28 mouse cellular contexts compared by ENCODE assay signal in genomic region chr1:152526154-152526553, GRCm38 (mm10).
DNase-seq lines count a peak whose midpoint lies in the region; ATAC-seq and TF ChIP-seq lines count a peak whose summit lies in the region.
"Had no signal": no experiment of that assay in that cellular context is flagged by ENCODE, and none has a peak within 500 bp of the region (broad histone marks: within the 10 kb centered on the region; RNA-seq: fewer than 3 reads in every experiment).

No protein-coding gene starts in this region.

- H3K4me3 ChIP-seq in hindbrain, postnatal 0 days (ENCODE audit: low read length) = no peak overlapping the region
- H3K4me3 ChIP-seq in hindbrain, embryonic 13.5 days = no peak overlapping the region
- H3K4me3 ChIP-seq in heart, embryonic 13.5 days = 0 out of 2 replicates have a peak overlapping the region, but pooled peaks have one; percentile 4
- H3K4me3 ChIP-seq: forebrain, embryonic 15.5 days; hindbrain, embryonic 15.5 days; intestine, embryonic 15.5 days; liver, embryonic 13.5 days; midbrain, embryonic 12.5 days; neural tube, embryonic 13.5 days had no signal

- no peak overlapping the region for H3K27ac ChIP-seq in hindbrain, postnatal 0 days
- no peak overlapping the region for H3K27ac ChIP-seq in hindbrain, embryonic 13.5 days
- peak overlapping the region; percentile 93 for H3K27ac ChIP-seq in heart, embryonic 13.5 days (replicated peaks)
- H3K27ac ChIP-seq: hindbrain, embryonic 15.5 days; liver, embryonic 13.5 days; midbrain, embryonic 12.5 days; neural tube, embryonic 13.5 days had no signal

- no peak for ATAC-seq in hindbrain, postnatal 0 days
- ATAC-seq in hindbrain, embryonic 13.5 days (ENCODE audit: low FRiP score) = no peak
- ATAC-seq in heart, embryonic 13.5 days (ENCODE audit: extremely low read depth, insufficient number of reproducible peaks, low FRiP score, low TSS enrichment) = no peak
- ATAC-seq: intestine, embryonic 15.5 days had no signal

- H3K36me3 ChIP-seq in hindbrain, postnatal 0 days (ENCODE audit: insufficient read depth, low read length) = peaks cover 12% of the 10 kb centered on the region
- peaks cover 8% of the 10 kb centered on the region for H3K36me3 ChIP-seq in hindbrain, embryonic 13.5 days
- peaks cover 81% of the 10 kb centered on the region for H3K36me3 ChIP-seq in heart, embryonic 13.5 days
- H3K36me3 ChIP-seq: forebrain, embryonic 15.5 days; G1E; midbrain, embryonic 12.5 days had no signal

- H3K9ac ChIP-seq in hindbrain, postnatal 0 days (replicated peaks; ENCODE audit: low read length) = no peak overlapping the region
- H3K9ac ChIP-seq in hindbrain, embryonic 13.5 days = no peak overlapping the region
- H3K9ac ChIP-seq in heart, embryonic 13.5 days = peak overlapping the region; percentile 54
- H3K9ac ChIP-seq: forebrain, embryonic 15.5 days; hindbrain, embryonic 15.5 days; intestine, embryonic 15.5 days; liver, embryonic 13.5 days; midbrain, embryonic 12.5 days; neural tube, embryonic 13.5 days had no signal

- peak; percentile 7 for DNase-seq in hindbrain, postnatal 0 days (ENCODE audit: low spot score)
- peak; percentile 49 for DNase-seq in brain, adult 2 months (ENCODE audit: low read depth, low spot score)
- peak; percentile 35 for DNase-seq in heart, postnatal 4 days
- no peak for DNase-seq in left cerebral cortex, postnatal 25 days (ENCODE audit: low spot score in 2 of 2)
- DNase-seq in left cerebral cortex, adult 9 months (ENCODE audit: low spot score in 2 of 2) = no peak
- no peak for DNase-seq in spleen, adult 12 weeks (ENCODE audit: low spot score)
- DNase-seq: adrenal gland, adult 2 months; cerebellum, adult 18-20 months; cerebellum, postnatal 36 days; gastrocnemius, postnatal 10 days; kidney, adult 9 months; kidney, postnatal 25 days; liver, embryonic 13.5 days; lung, adult 2 months; lung, postnatal 14 days; retina, postnatal 1 day; right cerebral cortex, postnatal 25 days; thymus, adult 18-20 months; thymus, postnatal 4 days had no signal

- 58% methylated on average over 9 of the region's 9 CpGs for WGBS in hindbrain, postnatal 0 days
- WGBS in hindbrain, embryonic 13.5 days = 59% methylated on average over 9 of the region's 9 CpGs
- 31% methylated on average over 9 of the region's 9 CpGs for WGBS in heart, embryonic 13.5 days

- H3K9me3 ChIP-seq in hindbrain, postnatal 0 days (ENCODE audit: low read length) = no peaks in the 10 kb centered on the region
- no peaks in the 10 kb centered on the region for H3K9me3 ChIP-seq in hindbrain, embryonic 13.5 days
- H3K9me3 ChIP-seq in heart, embryonic 13.5 days = no peaks in the 10 kb centered on the region
- H3K9me3 ChIP-seq: forebrain, embryonic 15.5 days; hindbrain, embryonic 15.5 days; intestine, embryonic 15.5 days; liver, embryonic 13.5 days; midbrain, embryonic 12.5 days; neural tube, embryonic 13.5 days had no signal

- no peaks in the 10 kb centered on the region for H3K27me3 ChIP-seq in hindbrain, postnatal 0 days (ENCODE audit: insufficient read depth, low read length)
- H3K27me3 ChIP-seq in hindbrain, embryonic 13.5 days = no peaks in the 10 kb centered on the region
- H3K27me3 ChIP-seq in heart, embryonic 13.5 days (replicated peaks) = no peaks in the 10 kb centered on the region
- H3K27me3 ChIP-seq: CH12.LX; forebrain, embryonic 15.5 days; hindbrain, embryonic 15.5 days; intestine, embryonic 15.5 days; liver, embryonic 13.5 days; midbrain, embryonic 12.5 days; neural tube, embryonic 13.5 days had no signal

- no peak overlapping the region for H3K4me2 ChIP-seq in hindbrain, postnatal 0 days (ENCODE audit: low read depth, low read length)
- no peak overlapping the region for H3K4me2 ChIP-seq in hindbrain, embryonic 13.5 days
- peak overlapping the region; percentile 50 for H3K4me2 ChIP-seq in heart, embryonic 13.5 days
- H3K4me2 ChIP-seq: forebrain, embryonic 15.5 days; hindbrain, embryonic 15.5 days; intestine, embryonic 15.5 days; liver, embryonic 13.5 days; midbrain, embryonic 12.5 days; neural tube, embryonic 13.5 days had no signal

- intact Hi-C loops in left cerebral cortex, postnatal 25 days (cut with DNase I) = loop anchor here (5.0 kb wide), 1 partner anchor 101 kb away; no protein-coding TSS in a partner anchor

- TF ChIP-seq CTCF in hindbrain, postnatal 0 days (IDR thresholded peaks at IDR 0.05; ENCODE audit: low read depth) = no peak

- H3K4me1 ChIP-seq in hindbrain, postnatal 0 days (ENCODE audit: insufficient read depth, low read length) = peaks cover 3% of the 10 kb centered on the region; the same call in 1 of the 2 replicates
- H3K4me1 ChIP-seq in hindbrain, embryonic 13.5 days (replicated peaks) = peaks cover 11% of the 10 kb centered on the region
- peaks cover 79% of the 10 kb centered on the region for H3K4me1 ChIP-seq in heart, embryonic 13.5 days
- H3K4me1 ChIP-seq: midbrain, embryonic 12.5 days had no signal

Comparison
In these comparisons a context has a peak if more than half of its experiments do, and no peak if none do; other contexts are left out.
1. DNase-seq: peak in hindbrain, postnatal 0 days (single experiment), brain, adult 2 months (single experiment) and heart, postnatal 4 days (single experiment); none in left cerebral cortex, postnatal 25 days (0 of 2), left cerebral cortex, adult 9 months (0 of 2) and spleen, adult 12 weeks (single experiment).